Mouse (Mus musculus) adrenal gland, postnatal 4 days (tissue): ENCODE measurements around the gene Cnpy3. TPM values are rescaled to one million over a fixed set of nuclear protein-coding genes. Genes with fewer than 3 reads are reported as not detected.

Experiments used
- DNase-seq, 2 experiments: peaks; one replicate each; pipeline ENCODE4 v3.0.0; 2021 to 2022; ENCODE audit warnings: low spot score in 2 of 2, mixed read lengths in 2 of 2
- total RNA-seq, 2 experiments: library from RNA; stranded (reverse); gene quantifications; 2 replicates each; pipeline ENCODE4 v1.2.3; 2021

The Cnpy3 gene
- total RNA-seq, 2 experiments from 2014 or later, result 61.5 to 63.3 TPM

GRCm38 (mm10) chr17:46721077-46721476, 30.9 kb downstream of the Cnpy3 start:
- no peak for DNase-seq

DNA sequence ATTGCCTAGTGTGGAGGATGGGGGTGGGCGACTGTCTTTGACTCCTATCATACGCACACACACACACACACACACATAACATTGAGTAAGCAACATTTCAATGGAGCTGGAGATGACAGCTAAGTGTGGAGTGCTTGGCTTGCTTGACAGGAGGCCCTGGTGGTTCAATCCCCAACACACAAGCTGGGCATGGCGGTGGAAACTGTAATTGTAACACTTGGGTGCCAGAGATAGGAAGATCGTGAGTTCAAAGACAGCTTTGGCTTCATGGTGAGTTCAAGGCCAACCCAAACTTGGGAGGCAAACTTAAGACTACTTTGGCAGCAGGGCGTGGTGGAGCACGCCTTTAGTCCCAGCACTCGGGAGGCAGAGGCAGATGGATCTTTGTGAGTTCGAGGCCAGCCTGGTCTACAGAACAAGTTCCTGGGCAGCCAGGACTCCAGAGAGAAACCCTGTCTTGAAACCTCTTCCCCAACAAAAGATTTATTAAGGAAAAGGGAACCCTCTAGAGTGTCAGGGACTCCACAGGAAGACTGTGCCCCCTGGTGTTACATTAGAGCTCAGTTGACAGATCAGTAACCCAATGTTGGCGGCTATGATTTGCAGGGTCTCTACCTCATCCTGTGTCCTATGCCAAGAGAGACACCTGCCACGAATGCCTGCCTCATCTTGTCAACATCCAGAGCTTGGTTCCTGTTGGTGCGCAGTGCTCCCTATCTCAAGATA, 37.1 kb downstream of the Cnpy3 start:
- DNase-seq, result no peak

DNA sequence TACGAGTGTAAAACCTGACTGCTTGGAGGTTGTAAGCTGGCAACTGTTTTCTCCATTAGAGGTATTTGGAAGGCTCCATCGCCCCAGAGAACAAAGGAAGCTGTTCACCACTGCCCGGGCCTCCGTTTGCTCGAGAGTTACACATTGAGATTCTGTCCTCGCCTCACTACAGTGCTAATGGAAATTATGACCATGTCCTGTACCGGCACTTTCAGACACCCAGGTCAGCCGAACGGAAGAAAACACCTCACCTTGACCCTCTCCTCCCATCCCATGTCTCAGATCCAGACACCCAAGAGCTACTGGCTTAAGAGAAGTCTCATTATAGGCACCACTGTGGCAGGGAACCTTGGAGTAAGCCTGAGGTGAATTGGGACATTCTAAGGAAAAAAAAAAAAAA, 38.2 kb downstream of the Cnpy3 start:
- no peak for DNase-seq

- DNase-seq, result no peak
Observed at GRCm38 (mm10) chr17:46712442-46712841, 39.6 kb downstream of the Cnpy3 start.

DNA sequence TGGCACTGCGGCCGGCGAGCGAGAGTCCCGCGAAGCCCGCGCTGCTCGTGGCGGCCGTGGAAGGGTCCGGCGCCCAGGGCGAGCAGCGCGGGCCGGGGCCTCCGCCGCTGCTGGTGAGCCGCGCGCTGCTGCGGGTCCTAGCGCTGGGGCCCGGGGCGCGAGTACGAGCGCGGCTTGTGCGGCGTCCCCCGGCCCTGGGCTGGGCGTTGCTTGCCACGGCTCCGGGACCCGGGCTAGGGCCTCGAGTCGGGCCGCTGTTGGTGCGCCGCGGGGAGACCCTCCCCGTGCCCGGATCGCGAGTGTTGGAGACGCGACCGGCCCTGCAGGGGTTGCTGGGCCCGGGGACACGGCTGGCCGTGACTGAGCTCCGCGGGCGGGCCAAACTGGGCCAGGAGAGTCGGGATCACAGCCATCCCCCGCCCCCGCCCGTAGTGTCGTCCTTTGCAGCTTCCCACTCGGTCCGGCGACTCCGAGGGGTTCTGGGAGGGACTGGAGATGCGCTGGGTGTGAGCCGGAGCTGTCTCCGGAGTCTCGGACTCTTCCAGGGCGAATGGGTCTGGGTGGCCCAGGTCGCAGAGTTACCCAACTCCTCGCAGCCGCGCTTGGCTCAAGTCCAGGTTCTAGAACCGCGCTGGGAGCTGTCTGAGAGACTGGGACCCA, 40.3 kb downstream of the Cnpy3 start:
- peak in 1 of 2 experiments; percentile 61 for DNase-seq

DNA sequence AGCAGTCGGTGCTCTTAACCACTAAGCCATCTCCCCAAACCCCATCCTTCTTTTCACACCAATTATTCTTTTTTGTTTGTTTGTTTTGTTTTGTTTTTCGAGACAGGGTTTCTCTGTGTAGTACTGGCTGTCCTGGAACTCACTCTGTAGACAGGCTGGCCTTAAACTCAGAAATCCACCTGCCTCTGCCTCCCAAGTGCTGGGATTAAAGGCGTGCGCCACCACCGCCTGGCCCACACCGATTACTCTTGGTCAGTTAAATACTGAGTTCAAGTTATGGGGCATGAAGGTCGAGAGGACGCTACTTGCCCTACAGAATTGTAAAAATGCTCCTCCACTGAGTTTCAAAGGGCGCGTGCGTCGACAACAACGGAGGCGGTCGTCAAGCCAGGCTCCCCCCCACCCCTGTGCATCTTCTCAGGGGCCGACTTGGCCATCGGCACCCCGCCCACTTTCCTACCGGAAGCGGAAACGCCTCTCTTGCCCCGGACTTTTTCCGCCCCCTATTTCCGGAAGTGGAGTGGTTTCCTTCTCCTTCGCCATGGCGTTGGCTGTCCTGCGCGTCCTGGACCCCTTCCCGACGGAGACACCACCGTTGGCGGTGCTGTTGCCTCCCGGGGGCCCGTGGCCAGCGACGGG, 40.9 kb downstream of the Cnpy3 start, which contains the start of gene Pex6:
Gene Pex6 (plus strand): TSS at position 505 of the 639 bp plus-strand sequence.
- peak; percentile 77 to 87 for DNase-seq

DNA sequence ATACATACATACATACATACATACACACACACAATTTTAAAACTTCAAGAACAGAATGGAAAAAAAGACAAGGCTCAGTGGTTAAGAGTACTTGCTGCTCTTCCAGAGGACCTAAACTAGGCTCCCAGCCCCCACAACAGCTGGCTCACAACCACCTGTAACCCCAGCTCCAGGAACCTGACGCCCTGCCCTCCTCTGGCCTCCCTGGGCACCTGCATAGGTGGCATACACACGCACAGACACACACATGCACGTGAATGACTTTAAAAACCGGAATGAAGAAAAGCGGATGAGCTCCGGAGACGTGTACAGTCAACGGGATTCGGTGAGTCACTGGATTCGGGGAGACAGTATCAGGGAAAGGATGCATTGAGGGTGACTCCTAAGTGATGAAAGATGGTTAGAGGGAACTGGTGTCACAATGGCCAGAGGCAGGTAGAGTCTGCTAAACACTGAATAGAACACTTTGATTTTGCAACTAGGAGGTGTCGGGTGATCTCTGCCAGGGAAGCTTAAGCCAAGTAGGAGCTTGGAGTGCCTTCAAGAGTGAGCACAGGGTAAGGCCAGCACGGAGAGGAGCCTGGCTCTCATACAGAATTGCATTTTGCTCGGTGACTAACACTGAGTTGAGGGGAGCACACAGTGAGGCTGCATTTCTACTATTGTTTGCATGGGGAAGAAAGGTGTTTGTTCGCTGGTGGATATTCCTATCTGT, 45.5 kb downstream of the Cnpy3 start:
- no peak for DNase-seq

- DNase-seq, result peak; percentile 81 to 93
Observed at GRCm38 (mm10) chr17:46704887-46705835, 46.9 kb downstream of the Cnpy3 start, which contains the start of gene Ppp2r5d. Gene Ppp2r5d, minus strand, starts transcription at chr17:46705111.

- no peak for DNase-seq
Observed at GRCm38 (mm10) chr17:46703971-46704886, 47.8 kb downstream of the Cnpy3 start.

DNA sequence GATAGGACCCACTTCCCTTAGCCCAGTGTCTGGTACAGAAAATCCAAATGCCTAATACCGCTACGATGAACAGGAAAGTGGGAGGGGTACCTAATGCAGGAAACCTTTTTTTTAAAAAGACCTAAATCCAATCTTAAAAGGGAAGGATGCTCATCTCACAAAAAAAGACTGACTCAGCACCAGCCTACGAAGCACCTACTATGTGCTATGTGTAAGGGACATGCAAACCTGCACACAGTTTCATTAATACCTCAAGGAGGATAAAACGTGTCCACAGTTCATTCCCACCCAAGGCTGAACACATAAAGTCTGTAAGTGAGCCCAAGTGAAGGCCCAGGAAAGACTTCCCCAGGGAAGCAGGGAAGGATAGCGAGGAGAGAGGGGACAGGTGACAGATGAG, 49.5 kb downstream of the Cnpy3 start:
- DNase-seq, result no peak

DNA sequence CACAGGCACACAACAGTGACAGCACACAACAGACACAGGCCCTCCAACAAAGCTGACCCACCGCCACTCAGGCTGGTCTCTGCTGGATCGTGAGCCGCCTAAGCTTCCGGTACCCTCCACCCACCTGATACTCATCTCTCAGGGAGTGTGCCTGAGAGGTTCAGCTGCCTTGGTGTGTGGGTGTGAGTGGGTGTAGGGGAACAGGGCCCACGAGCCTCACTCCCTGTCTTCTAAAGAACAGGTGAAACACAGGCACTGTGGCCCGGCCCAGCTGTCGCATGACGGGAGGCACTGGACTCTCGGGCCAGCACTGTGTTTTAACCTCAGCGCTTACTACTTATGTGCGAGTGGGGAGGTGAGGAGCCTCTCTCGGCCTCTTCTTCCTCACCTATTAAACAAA, 49.9 kb downstream of the Cnpy3 start:
- no peak for DNase-seq

DNA sequence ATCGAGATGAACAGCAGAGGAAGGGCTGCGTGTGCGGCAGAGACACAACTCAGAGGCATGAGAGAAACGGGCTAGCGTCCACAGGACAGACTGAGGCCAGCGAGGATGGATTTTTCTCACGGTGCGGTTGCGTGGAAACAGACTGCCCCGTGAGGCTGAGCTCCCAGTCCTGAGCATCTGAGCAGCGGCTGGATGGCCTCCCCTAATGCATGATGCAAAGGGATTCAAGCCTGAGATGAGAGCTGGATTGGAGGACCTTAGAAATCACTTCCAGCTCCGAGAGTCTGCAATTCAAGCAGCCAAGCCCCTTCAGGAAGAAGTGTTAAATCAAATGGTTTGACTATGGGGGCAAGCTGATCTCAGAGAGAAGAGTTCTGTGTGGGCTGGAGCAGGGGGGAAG, 50.5 kb downstream of the Cnpy3 start:
- DNase-seq, result no peak

DNA sequence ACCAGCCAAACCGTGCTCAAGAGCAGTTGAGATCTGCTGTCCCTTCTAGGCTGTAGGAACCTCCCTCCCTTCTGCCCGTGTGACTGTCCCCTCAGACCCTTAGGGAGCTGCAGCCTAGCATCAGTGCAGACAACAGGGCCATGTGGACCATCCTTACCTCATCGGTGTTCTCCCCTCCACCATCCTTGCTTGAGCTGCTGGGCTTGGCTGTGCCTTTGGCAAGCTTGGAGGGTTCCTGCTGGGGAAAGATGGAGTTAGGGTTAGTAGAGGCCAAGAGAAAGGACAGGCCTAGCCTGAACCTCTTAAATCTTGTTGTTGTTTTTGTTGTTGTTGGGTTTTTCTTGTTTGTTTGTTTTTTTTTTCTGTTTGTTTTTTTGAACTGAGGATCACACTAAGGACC, 52.1 kb downstream of the Cnpy3 start:
- no peak for DNase-seq

DNA sequence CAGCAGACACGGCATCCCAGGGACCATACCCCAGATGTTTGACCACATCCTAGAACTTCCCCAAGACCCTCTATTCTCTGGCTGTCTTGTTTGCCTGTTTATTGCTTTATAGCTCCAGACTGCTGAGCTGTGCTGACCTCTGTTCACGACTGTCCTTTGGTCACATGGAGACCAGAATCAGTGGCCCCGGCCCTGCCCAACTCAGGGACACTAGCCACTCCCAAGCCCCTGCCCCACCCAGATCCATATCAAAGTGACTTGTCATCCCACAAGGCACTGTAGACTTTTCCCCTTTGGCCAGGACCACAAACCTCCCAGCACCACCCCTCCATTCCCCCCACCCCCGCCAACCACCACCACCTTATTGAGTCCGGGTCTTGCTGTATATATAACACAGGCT, 52.8 kb downstream of the Cnpy3 start:
- DNase-seq, result no peak

- DNase-seq, result no peak
Observed at GRCm38 (mm10) chr17:46698515-46698914, 53.5 kb downstream of the Cnpy3 start.

GRCm38 (mm10) chr17:46694517-46695063, 57.4 kb downstream of the Cnpy3 start:
- no peak for DNase-seq

- no peak for DNase-seq
Observed at GRCm38 (mm10) chr17:46691390-46691789, 60.6 kb downstream of the Cnpy3 start.

DNA sequence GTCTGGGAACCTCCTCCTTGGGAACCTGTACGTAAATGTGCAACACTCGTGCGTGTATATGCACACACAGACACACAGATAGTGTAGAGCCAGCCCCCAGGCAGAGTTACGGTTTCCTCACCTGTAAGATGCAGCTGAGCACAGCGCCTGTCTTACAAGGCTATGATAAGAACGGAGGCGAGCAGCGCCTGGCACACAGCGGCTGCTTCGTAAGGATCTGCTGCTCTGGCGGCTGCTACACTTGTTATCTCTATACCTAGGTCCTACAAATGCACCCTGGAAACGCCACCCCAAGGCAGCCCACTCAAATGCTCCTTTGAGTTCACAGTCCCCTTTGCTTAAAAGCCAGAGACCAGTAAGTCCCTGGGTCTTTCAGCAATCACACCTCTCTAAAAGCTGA, 61.3 kb downstream of the Cnpy3 start:
- DNase-seq, result no peak

DNA sequence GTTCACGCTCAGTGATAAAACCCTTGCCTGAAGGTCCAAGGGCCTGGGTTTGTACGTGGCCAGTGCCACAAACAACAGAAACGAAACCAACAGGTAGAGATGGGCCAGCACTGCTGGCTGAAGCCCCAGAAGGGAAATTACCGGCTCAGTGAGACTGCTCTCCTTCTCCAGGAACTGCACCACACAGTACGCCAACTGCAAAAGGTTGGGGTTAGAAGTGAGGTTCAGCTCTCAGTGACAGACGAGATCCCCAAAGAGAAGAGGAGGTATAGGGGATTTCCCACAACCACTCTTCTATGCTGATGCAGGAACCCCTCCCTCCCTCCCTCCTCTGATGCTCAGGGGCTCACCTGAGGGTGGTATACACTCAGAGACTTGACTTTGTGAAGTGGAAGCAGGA, 66.1 kb downstream of the Cnpy3 start:
- DNase-seq, result no peak
